Mouse (Mus musculus) skeletal muscle tissue, adult 2 months (tissue): ENCODE measurements around the gene Ankrd63.

ENCODE experiments used
- DNase-seq: peaks from one replicate; pipeline ENCODE4 v3.0.0-alpha.2; 2012; ENCODE audit warnings: low read depth, low spot score

Gene Ankrd63

DNA sequence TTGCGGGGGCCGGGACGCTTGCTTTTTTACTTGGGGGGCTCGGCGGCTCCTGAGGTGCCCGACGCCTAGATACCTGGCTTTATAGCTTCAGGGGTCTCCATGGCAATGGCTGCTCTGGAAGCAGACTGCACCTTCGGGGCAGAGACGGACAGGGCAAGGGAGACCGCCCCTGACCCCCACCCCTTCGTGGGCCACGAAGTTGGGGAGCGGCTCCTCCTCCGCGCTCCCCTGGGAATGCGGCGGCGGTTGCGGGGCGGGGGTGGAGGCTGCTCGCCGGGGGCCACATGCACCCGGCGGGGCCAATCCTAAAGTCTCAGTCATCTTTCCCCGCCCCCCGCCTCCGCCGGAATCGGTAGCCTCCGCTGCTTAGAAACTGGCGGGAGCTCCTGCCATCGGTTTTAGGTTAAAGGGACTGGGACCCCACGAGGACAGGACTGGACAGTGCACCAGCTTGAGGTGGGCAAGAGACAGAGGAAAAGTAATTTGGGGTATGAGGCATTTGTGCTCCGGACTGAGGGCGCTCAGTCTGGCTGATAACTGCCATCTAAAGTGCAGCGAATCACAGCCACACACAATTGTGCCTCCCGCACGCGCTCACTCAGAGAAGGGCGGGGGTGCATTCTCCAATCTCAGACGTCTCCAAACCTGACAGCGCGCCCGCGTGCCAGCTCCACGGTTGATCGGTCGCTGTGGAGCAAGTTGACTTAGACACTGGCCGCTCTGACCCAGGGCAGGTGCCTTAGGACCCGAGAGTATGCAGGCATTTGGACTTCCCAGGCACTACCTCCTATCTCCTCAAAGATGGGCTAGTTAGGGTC lies at the start of gene Ankrd63:
Gene Ankrd63 (minus strand): TSS at position 51 of the 818 bp plus-strand sequence.
- DNase-seq: no peak

DNA sequence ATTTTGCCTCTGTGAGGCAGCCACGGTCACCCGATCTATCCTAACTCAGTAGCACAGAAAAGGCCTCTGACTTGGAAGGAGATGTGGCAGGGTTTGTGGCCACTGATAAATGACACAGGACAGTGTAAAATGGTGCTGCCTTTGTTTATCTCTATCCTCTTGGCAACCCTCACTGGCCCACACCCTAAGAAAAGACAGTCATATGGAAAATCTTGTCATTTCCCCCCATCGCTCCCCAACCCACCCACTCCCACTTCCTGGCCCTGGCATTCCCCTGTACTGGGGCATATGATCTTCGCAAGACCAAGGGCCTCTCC lies 49.0 kb upstream of the Ankrd63 start:
- DNase-seq: no peak

DNA sequence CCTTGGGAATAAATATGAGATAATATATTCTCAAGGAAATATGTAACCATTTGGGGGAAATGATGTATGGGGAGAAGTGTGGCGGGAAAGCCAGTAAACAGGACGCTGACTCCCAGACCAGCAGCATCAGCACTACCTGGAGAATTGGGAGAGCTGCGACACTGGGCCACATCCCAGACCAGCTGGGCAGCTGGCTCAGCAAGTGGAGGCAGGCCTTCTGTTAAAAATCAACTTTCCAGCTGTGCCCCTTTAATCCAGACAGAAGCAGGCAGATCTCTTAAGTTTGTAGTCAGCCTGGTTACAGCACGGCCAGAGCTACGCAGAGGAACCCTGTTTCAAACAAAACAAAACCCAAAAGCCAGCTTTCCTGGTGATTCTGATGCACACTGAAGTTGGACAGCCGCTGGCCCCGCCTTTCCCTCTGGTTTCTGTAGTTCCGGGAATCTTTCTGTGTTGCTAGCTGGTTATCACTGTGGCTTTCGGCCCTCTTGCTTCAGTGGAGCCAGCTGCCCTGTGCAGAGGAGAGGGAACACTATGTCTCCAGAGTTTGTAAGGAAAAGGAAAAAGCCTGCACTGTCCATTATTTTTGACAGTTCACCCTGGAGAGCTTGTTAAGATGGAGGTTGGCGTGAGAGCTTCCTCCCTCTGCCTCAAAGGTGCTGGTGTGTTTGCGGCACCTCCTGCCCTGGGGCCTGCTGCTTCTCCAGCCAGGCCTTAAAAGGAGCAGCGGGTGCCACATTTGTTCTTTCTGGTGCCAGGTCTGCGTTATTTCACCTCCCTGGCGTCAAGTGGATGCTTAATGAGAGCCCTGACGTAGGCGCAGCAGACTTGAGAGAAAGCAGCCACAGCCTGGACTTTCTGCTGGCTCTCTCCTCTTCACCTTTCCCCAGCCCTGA lies 48.4 kb upstream of the Ankrd63 start:
- DNase-seq: no peak

DNA sequence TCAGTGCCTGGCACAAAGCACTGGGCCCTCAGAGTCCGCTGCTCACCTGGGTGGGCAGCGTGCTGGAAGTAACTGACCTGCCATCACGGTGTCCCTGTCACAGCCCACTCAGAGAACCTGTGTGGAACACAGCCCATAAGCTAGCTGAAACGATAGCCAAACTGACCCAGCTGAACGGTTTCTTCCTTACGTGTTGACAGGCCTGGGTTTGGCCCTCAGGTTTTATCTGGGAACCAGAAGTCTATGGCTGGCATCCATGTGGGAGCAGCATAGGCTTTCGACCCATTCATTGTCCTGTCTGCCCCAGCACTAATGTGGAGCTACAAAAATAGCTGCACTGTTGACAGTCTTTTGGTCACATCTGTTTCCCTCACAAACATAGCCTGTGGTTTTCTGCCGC lies 46.7 kb upstream of the Ankrd63 start:
- DNase-seq: no peak

DNA sequence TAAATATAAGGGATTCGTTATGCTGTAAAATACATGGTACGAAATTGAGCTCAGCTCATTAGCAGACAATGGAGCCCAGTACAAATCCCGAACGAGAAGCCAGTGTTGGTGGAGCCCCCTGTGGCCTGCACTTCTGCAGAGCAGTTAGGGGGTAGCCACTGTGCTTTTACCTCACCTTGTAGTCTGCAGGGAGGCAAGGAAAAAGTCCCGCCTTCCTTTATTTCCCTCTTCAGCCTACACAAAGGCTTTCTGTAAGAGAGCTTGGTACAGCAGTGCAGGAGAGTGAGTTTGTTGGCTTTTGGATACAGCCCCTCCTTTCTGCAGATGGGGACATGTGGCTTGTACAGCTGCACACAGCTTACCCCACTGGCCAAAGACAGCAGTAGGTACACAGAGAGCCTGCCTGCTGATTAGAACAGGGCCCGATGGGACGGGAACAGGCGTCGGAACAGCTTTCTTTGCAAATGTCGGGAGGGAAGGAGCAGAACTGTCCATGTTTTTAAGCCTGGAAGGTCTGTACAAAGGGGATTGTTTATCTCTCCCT lies 45.6 kb upstream of the Ankrd63 start:
- no peak for DNase-seq

DNA sequence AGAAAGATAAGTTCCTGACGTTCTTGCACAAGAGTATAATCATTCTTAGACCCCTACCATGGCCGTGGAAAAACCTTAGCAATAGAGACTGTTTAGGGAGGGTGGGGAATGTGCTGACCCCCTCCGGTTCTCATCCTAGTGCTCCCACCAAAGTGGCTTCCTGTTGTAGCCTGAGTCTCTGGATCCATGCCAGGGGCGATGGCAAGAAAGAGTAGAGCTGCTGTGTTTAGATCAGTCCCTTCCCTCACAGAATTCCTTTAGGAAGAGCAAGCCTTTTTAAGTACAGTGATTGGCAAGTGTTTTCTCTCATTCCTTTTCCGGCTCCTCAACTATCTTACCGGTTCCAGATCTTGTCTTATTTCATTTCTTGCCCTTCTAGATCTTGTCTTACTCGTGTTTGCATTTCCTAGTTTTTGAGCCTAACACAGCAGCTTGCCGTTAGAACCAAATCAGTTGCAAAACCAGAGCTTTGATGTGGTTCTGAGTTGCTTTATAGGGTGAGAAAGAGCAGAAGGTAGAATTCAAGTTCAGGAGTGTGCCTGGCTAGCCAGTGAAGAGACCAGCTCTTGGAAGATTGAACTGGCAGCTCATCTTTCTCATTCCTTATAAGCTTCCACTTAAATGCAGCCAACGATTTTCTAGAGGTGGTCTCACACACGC lies 43.7 kb upstream of the Ankrd63 start:
- no peak for DNase-seq

DNA sequence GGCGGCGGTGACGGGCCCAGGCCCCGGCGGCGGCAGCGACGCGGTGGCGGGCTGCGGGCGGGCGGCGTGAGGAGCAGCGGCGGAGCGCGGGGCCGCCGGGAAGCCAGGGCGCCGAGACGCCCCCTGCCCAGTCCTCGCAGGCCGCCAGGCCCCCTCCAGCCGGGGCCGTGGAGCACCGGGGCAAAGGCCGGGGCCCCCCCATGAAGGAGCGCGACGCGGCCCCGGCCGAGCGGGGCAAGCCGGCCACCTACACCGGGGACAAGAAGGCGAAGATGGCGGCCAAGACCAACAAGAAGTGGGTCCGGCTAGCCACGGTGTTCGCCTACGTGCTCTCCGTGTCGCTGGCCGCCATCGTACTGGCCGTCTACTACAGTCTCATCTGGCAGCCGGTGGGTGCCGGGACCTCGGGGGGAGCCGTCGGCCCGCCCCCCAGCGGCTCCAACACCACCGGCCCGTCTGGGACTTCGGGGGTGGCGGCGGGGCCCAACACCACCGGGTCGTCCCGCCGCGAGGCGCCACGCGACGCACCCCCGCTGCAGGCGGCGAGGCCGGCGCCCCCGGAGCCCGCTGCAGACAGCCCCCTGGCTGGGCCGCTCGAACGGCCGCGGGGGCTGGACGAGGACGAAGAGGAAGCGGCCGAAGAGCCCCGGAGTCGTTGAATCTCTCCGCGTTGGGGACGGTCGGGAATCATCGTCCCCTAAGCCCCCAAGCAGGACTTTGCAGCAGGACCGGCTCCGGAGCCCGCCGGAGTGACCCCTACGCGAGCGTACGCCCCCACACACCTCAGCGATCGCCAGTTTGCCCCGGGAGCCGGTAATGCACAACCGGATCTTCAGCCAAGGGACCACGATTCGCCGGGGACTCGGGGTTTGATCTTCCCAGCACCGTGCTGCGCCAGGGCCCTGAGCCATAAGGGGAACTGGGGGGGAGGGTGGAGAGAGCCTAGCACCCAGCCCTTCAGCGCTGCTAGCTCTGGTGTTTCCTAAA lies 42.4 kb upstream of the Ankrd63 start:
- no peak for DNase-seq

DNA sequence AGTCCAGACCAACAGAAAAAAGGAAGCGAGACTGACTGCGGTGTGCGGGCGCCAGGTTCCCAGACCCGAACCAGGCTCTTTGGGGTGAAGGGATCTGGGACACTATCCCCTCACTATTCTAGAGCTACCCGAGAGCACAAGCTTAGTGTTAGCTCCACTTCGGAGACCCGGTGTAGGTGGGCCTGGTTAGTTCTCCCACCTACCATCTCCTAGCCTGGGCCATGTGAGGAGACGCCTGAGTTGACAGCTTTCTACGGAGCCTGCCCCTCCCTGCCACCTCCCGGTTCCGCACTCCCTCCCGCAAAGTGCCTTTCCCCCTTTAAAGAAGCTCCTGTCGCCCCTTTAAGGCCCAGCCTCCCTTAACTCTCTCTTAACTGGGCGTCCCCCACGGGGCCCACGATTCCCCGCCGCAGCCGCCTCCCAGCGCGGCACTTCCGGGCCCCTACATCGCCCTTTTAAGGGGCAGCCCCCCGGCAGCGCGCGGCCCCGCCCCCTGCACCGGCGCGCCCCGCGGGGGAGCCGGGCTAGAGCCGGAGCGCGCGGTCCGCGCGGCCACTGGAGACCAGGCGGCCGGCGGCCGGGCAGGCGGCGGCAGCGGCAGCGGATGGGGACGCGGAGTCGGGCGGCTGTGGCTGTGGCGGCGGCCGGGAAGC lies 41.6 kb upstream of the Ankrd63 start, which contains the start of gene Inafm2:
Gene Inafm2 (plus strand): TSS at position 527 of the 653 bp plus-strand sequence.
- DNase-seq: peak; percentile 85

DNA sequence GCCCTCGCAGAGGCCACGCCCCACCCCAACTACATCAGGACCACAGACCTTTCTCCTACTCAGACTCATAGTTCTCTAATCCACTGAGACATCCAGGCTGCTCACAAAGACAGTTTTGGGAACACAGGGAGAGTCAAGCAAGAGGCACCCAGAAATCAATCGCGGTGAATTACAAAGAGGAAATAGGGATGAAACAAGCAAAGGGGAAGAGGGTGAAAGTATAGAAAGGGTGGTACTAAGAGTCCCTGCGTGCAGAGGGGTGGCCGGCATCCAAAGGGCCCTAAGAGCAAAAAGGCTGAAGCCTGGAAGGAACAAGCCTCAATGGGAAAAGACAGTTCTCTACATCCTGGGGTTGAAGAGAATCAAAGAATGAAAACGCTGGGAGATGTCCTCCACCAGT lies 40.9 kb upstream of the Ankrd63 start:
- no peak for DNase-seq

DNA sequence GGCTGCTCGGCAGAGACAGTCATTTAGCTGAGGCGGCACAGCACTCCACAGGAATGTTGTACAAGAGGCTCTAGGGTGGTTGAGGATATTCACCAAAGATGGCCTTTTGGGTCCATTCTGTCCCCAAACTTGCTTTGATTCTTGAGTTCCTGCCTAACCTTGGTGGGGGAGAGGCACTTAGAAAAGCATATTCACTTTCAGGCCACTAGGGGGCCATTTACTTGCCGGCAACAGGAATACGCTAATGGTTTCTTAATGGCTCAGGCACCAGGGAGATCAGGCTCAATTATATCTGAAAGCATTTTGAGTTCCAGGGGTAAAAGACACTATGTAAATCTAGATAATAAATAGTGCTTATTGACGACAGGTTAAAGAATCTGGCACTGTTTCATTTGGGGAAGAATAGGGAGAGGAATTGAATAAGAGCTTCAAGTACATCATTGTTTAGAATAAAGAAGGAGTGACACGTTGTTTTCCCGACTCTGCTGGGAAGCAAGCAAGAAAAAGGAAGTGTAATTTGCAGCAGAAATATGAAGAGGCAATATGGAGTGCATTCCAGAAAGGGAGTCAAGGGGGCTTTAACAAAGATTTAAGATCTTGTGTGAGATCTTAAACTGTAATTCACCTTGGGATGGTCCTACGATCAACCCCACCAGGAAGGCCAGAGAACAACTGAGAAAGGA lies 39.6 kb upstream of the Ankrd63 start:
- peak; percentile 53 for DNase-seq

DNA sequence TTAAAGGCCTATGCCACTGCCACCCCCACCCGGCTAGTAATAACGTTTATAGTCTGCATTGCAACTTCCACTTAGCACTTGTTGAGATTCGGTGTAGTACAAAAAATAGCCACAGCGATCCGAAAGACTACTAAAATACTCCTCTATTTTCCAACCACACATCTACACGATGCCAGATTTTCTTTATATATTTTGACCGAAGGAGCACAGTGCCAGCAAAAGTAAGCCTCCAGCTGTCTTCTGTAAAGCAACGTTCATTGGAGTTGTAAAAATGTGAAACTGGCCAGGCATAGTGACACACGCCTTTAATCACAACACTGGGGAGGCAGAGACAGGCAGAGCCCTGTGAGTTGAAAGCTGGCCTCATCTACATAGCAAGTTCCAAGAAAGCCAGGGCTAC lies 37.4 kb upstream of the Ankrd63 start:
- DNase-seq: no peak

DNA sequence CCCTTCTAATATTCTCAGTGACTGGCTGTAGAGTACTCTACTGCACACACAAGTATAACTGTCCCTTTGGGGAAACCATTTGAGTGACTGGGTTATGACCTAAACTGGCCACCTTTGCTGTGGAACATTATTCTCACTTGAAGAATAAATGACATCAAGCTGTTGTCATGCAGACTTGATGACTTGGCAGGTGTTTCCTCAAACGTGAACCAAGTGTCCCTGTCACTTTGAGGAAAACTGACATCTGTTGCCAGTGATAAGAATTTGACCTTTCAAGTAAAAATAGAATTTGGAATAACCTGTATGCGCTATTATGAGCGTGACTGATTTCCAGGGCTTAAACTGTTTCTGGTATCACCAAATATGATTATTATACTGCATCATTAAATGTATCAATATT lies 36.6 kb upstream of the Ankrd63 start:
- DNase-seq: no peak

DNA sequence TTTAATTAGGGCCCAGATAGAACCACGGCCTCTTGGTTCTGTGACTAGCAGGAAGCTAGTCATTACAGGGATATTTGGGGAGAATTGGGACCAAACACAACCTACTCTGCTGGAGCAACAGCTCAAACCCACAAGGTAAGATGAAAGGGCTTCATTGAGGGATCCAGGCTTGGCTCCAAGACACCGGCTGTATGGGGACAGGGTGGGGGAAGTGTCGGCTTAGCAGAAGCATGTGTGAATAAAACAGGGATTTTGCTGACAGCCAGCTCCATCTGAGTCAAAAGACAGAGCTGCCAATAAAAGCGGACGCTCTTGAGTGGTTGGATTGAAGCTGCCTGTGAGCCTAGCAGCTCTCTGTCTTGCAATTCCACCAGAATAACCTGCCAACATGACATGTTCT lies 29.6 kb upstream of the Ankrd63 start:
- DNase-seq: no peak

DNA sequence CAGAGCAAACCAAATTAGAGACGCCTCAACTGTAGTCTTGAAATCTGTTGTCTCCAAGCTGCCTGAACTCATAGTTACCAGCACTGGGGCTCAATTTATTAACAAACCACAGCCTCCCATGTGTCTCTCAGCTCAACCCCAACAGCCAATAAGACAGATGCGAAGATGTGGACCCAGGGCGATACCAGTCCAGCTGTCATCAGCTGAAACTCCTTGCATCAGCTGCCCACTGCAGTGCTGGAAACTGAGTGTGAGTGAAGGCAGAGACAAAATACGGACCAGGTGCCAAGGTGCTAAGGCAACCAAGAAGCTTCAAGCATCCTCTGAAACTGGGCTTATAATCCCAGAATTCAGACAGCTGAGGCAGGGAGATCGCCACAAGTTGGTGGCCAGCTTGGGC lies 28.2 kb upstream of the Ankrd63 start:
- no peak for DNase-seq

DNA sequence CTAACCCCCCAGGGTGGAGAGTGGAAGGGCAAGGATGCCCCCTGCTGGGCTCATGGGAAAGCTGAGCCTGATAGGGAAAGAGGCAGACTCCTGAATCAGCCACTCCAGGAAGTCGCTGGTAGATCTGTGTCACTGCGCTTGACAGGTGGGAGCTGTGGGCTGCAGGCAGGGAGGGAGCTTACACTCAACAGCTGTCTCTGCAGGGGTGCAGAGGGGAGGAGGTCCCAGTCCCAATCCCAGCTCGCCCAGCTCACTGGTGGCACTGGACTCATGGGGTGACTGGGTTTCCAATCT lies 26.8 kb upstream of the Ankrd63 start:
- DNase-seq: peak; percentile 60

DNA sequence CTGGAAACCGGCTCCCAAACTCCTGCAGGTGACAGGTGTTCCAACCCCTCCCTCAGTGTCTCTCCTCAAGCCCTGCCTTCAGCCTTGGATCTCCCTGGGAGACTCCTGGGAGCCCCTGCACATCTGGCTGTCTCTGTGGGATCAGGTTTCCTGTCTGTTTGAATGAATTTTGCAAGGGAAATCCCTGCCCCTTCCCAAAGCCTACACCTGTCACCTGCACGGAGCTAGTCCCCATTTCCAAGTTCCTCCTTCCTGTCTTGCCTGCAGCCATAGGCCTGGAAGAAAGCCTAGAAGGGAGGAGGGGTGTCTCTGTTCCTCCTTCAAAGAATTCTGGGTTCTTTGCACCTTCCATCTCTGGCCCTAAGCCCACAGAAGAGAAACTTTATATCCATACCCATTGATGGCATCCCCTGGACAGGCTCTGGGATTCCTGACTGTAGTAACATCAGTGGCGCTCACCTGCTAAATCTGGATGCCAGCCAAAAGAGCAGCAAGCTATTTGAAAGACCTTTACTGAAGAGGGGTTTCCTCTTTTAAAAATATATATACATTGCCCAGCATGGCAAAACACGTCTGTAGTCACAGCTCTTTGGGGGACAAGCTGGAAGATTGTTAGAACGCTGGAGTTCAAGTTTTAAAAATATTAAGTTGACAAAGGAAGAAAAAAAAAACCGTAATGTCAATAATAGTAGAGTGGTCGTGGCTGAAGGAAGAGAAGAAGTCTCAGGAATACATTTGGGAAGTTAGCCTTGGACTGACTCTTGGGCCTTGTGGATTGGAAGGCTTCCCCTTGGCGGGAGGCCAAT lies 26.3 kb upstream of the Ankrd63 start:
- no peak for DNase-seq

DNA sequence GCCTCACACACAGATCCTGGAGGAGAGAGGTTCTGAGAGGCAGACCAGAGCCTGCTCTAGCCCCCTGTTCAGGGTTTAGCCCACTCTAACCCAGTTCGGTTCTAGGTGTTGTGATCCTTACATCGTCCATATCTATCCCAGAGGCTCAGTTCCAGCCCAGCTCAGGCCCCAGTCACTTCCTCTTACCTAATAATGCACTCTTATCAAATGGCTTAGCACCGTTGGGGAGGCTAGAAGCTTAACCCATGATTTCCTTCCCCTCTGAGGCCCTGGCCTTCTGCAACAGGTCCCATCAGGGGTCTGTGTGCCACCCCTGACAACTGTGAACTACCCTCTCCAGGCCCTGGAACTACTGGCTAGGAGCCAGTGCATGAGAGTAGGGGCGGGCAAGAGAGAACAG lies 25.4 kb upstream of the Ankrd63 start:
- no peak for DNase-seq

DNA sequence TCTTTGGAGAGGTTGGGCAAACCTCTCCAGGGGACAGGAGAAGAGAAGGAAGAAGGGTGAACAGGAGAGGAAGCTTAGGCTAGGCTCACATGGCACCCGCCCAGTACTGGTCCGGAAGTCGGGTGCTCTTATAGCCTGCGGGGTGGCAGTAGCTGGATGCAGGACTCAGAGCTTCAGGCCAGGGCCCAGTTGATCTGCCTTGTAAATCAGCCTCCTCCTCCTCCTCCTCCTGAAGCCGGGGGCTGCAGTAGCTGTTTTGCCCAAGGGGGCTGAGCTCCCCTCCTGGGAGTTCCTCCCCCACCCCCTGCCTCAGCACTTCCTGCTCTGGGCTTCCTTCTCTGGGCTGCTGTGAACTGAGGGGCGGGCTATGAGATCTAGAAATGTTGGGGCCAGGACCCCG lies 24.6 kb upstream of the Ankrd63 start, which contains the start of gene Plcb2:
Gene Plcb2 (minus strand): TSS at position 102 of the 400 bp plus-strand sequence.
- DNase-seq: no peak

DNA sequence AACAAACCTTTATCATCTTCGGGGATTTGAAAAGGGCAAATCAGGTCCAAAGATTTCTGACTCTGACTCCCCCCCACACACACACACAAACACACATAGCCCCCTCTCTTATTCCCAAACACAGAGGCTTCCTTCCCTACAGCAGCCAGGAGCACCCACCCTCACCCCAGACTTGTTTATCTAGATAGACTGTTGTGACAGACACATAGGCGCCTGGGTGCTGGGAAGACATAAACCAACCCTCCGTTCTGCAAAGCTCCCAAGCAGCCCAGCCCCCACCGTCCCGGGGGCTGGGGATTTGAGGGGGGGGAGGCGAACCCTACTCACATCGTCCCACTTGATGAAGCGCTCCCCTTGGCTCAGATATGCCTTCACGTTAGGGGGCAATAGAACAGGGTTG lies 24.1 kb upstream of the Ankrd63 start:
- DNase-seq: no peak
